Mouse (Mus musculus) brown adipose tissue, adult 24 weeks (tissue): ENCODE data around the gene Tfap2e. TPM values are rescaled to one million over a fixed set of nuclear protein-coding genes. Genes with fewer than 3 reads are reported as not detected.

Experiments used
- H3K27ac ChIP-seq: fragments of 200-500 bp; replicated peaks from 2 replicates; pipeline ENCODE4 v1.5.1; 2012; ENCODE audit warnings: low read depth, mild to moderate bottlenecking, low read length
- H3K4me1 ChIP-seq: fragments of 200-500 bp; 2 replicates; pipeline ENCODE4 v1.6.1; 2012; ENCODE audit warnings: low read length, mixed read lengths; ENCODE audit not compliant: control insufficient read depth, insufficient read depth, insufficient read length
- H3K4me3 ChIP-seq: fragments of 200-500 bp; 2 replicates; pipeline ENCODE4 v1.5.1; 2012; ENCODE audit warnings: low read depth, mild to moderate bottlenecking, low read length, moderate library complexity; ENCODE audit not compliant: insufficient read depth
- polyA plus RNA-seq: library from polyadenylated mRNA; stranded (reverse); fragments of >200 nt; gene quantifications from 2 replicates; pipeline ENCODE4 v1.2.4, GENCODE M21; 2012; ENCODE audit not compliant: missing spikeins, insufficient read depth, insufficient read length

Tfap2e gene
- polyA plus RNA-seq, 1 experiment, result not detected

GRCm38 (mm10) chr4:126683084-126683483 lies 53.0 kb downstream of the Tfap2e start:
- Histone ChIP-seq H3K4me1 (peaks cover 6% of the 10 kb centered on the region; the same call in 1 of the 2 replicates), H3K27ac (no peak overlapping the region), H3K4me3 (no peak overlapping the region)

DNA sequence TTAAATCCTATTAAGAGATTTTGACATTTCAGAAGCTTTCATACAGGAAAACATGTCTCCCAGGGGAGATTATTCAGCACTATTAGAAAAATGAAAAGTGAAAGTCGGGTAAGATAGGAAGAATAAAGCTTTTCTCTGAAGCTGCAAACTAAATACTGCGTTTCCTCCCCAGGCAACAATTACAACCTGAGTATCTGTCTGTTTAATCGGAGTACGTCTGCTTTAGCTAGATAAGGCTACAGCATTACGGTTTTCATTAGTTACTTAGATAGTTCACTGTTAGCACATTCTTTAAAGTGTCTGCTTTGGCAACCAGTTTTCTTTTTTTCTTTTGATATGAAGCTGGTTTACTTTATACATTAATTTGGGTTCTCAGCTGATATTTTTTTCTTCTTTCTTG lies 53.7 kb downstream of the Tfap2e start:
- peaks cover 6% of the 10 kb centered on the region; the same call in 1 of the 2 replicates for H3K4me1 ChIP-seq
- H3K27ac ChIP-seq, result no peak overlapping the region
- no peak overlapping the region for H3K4me3 ChIP-seq

GRCm38 (mm10) chr4:126677054-126678003 lies 58.7 kb downstream of the Tfap2e start, which contains the start of gene Psmb2:
Psmb2 (plus strand) TSS chr4:126677630.
- peak within 1 kb of the TSS; percentile 85 for H3K27ac ChIP-seq
- peak within 1 kb of the TSS; percentile 88 for H3K4me3 ChIP-seq
- peaks cover 6% of the 10 kb centered on the region; the same call in 1 of the 2 replicates for H3K4me1 ChIP-seq

DNA sequence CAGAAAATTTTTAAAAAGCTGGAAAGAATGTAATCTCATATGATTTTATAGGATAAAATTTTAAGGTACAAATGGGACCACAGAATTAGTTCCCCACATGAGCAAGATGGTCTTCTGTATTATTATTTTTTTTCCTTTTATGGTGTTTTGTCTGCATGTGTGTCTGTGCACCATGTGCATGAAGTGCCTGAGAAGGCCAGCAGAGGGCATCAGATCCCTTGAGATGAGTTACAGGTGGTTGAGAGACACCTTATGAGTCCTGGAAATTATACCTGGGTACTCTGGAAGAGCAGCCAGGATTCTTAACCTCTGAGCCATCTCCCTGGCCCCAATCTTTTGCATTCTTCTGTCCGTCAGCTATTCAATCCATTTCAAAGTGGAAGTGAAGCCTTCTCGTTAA lies 69.0 kb downstream of the Tfap2e start:
- H3K4me1 ChIP-seq, result no peaks in the 10 kb centered on the region
- H3K4me3 ChIP-seq, result no peak overlapping the region
- H3K27ac ChIP-seq, result no peak overlapping the region

Other genes starting within 250 kb of the Tfap2e start
- gene Ago4, start 202.8 kb downstream of the Tfap2e start, polyA plus RNA-seq, result 1.9 and 2.0 TPM in 2 replicates
- gene Clspn, start 179.3 kb downstream of the Tfap2e start, polyA plus RNA-seq, result not detected in 2 replicates
- gene 5730409E04Rik, start 126.4 kb downstream of the Tfap2e start, polyA plus RNA-seq, result 7.2 and 8.1 TPM in 2 replicates
- 262 and 284 TPM in 2 replicates for gene Psmb2, start 58.6 kb downstream of the Tfap2e start, polyA plus RNA-seq
- 6.8 and 7.1 TPM in 2 replicates for gene Ncdn, start 17.2 kb upstream of the Tfap2e start, polyA plus RNA-seq
- 9.3 and 11.1 TPM in 2 replicates for gene AU040320, start 17.3 kb upstream of the Tfap2e start, polyA plus RNA-seq
- gene Zmym4, start 231.9 kb upstream of the Tfap2e start, polyA plus RNA-seq, result 5.8 and 9.0 TPM in 2 replicates